Comparison of ENCODE assay signal across 9 mouse cellular contexts in genomic region chr13:112288225-112289178, GRCm38 (mm10). TPM values are rescaled to one million over a fixed set of nuclear protein-coding genes. Genes with fewer than 3 reads are reported as not detected.
DNase-seq lines count a peak whose midpoint lies in the region; ATAC-seq and TF ChIP-seq lines count a peak whose summit lies in the region.
"Had no signal": no experiment of that assay in that cellular context is flagged by ENCODE, and none has a peak within 500 bp of the region (broad histone marks: within the 10 kb centered on the region; RNA-seq: fewer than 3 reads in every experiment).

Ankrd55 (plus strand) TSS chr13:112288451.

- 15% methylated on average over 22 of the region's 22 CpGs for WGBS in embryonic facial prominence, embryonic 15.5 days
- WGBS in hindbrain, embryonic 10.5 days, result 39% methylated on average over 22 of the region's 22 CpGs
- 19% methylated on average over 22 of the region's 22 CpGs for WGBS in liver, postnatal 0 days (ENCODE audit: insufficient replicate concordance)
- 22% methylated on average over 22 of the region's 22 CpGs for WGBS in neural tube, embryonic 14.5 days

- DNase-seq in A20 (ENCODE audit: low read depth, low spot score), result peak; percentile 93
- peak; percentile 52 for DNase-seq in adrenal gland, postnatal 25 days
- peak; percentile 72 for DNase-seq in hindbrain, embryonic 10.5 days (ENCODE audit: low spot score)
- peak; percentile 49 to 57 for DNase-seq in layer of hippocampus, adult 2 months (ENCODE audit: low spot score in 2 of 2)
- peak; percentile 49 for DNase-seq in liver, postnatal 0 days
- DNase-seq in thymus, postnatal 14 days, result peak; percentile 65

- peaks cover 10% of the 10 kb centered on the region for H3K4me1 ChIP-seq in embryonic facial prominence, embryonic 15.5 days
- peaks cover 14% of the 10 kb centered on the region for H3K4me1 ChIP-seq in hindbrain, embryonic 10.5 days (replicated peaks)
- peaks cover 10% of the 10 kb centered on the region for H3K4me1 ChIP-seq in liver, postnatal 0 days (ENCODE audit: insufficient read depth)
- H3K4me1 ChIP-seq in neural tube, embryonic 14.5 days (ENCODE audit: control insufficient read depth, insufficient read depth, low read length), result peaks cover 7% of the 10 kb centered on the region; the same call in 1 of the 2 replicates

- peak within 1 kb of the TSS; percentile 48 for H3K4me2 ChIP-seq in embryonic facial prominence, embryonic 15.5 days (replicated peaks)
- peak within 1 kb of the TSS; percentile 57 for H3K4me2 ChIP-seq in liver, postnatal 0 days (ENCODE audit: low read depth, low read length)
- H3K4me2 ChIP-seq in neural tube, embryonic 14.5 days (ENCODE audit: low read depth, low read length), result peak within 1 kb of the TSS; percentile 57

- H3K36me3 ChIP-seq in embryonic facial prominence, embryonic 15.5 days, result no peaks in the 10 kb centered on the region
- no peaks in the 10 kb centered on the region for H3K36me3 ChIP-seq in hindbrain, embryonic 10.5 days
- H3K36me3 ChIP-seq in liver, postnatal 0 days (replicated peaks; ENCODE audit: insufficient read depth, low read length), result no peaks in the 10 kb centered on the region
- no peaks in the 10 kb centered on the region for H3K36me3 ChIP-seq in neural tube, embryonic 14.5 days (ENCODE audit: control insufficient read depth, insufficient read depth, low read length)

- no peaks in the 10 kb centered on the region for H3K9me3 ChIP-seq in embryonic facial prominence, embryonic 15.5 days (replicated peaks)
- no peaks in the 10 kb centered on the region; the same call in 1 of the 2 replicates for H3K9me3 ChIP-seq in hindbrain, embryonic 10.5 days
- H3K9me3 ChIP-seq in liver, postnatal 0 days (ENCODE audit: low read length), result 0 out of 2 replicates have a peak, but pooled peaks cover 4% of the 10 kb centered on the region
- H3K9me3 ChIP-seq in neural tube, embryonic 14.5 days (ENCODE audit: control insufficient read depth, low read length), result no peaks in the 10 kb centered on the region

- no peaks in the 10 kb centered on the region for H3K27me3 ChIP-seq in embryonic facial prominence, embryonic 15.5 days
- 0 out of 2 replicates have a peak, but pooled peaks cover 4% of the 10 kb centered on the region for H3K27me3 ChIP-seq in hindbrain, embryonic 10.5 days (ENCODE audit: insufficient read depth, poor library complexity, severe bottlenecking)
- H3K27me3 ChIP-seq in liver, postnatal 0 days (ENCODE audit: insufficient read depth, low read length), result no peaks in the 10 kb centered on the region
- no peaks in the 10 kb centered on the region for H3K27me3 ChIP-seq in neural tube, embryonic 14.5 days (ENCODE audit: control insufficient read depth, insufficient read depth, low read length)
- H3K27me3 ChIP-seq: Patski had no signal

- TF ChIP-seq EP300 in liver, postnatal 0 days (IDR thresholded peaks at IDR 0.05; ENCODE audit: low read depth), result no peak

- ATAC-seq in embryonic facial prominence, embryonic 15.5 days (ENCODE audit: insufficient number of reproducible peaks, low FRiP score, low TSS enrichment, low read depth), result peak; percentile 80; the same call in 1 of the 2 replicates
- peak; percentile 79 for ATAC-seq in liver, postnatal 0 days
- peak; percentile 97 for ATAC-seq in neural tube, embryonic 14.5 days (ENCODE audit: low read depth)
- ATAC-seq: Patski had no signal

- H3K4me3 ChIP-seq in embryonic facial prominence, embryonic 15.5 days (replicated peaks), result peak within 1 kb of the TSS; percentile 23
- H3K4me3 ChIP-seq in hindbrain, embryonic 10.5 days, result peak within 1 kb of the TSS; percentile 28
- H3K4me3 ChIP-seq in layer of hippocampus, adult 2 months, result peak within 1 kb of the TSS; percentile 53
- H3K4me3 ChIP-seq in liver, postnatal 0 days (ENCODE audit: low read depth, low read length), result peak within 1 kb of the TSS; percentile 7; the same call in 1 of the 2 replicates
- peak within 1 kb of the TSS; percentile 31 for H3K4me3 ChIP-seq in neural tube, embryonic 14.5 days (ENCODE audit: low read depth, low read length)

- TF ChIP-seq CTCF in layer of hippocampus, adult 2 months (conservative IDR thresholded peaks at IDR 0.05), result no peak
- TF ChIP-seq CTCF in liver, postnatal 0 days (IDR thresholded peaks at IDR 0.05; ENCODE audit: low read depth), result no peak

- no peak within 1 kb of the TSS for H3K9ac ChIP-seq in embryonic facial prominence, embryonic 15.5 days
- no peak within 1 kb of the TSS; the same call in 1 of the 2 replicates for H3K9ac ChIP-seq in liver, postnatal 0 days (replicated peaks)
- H3K9ac ChIP-seq in neural tube, embryonic 14.5 days (replicated peaks; ENCODE audit: low read depth, low read length), result peak within 1 kb of the TSS; percentile 46

- H3K27ac ChIP-seq in embryonic facial prominence, embryonic 15.5 days (replicated peaks), result peak within 1 kb of the TSS; percentile 17; the same call in 1 of the 2 replicates
- peak within 1 kb of the TSS; percentile 36 for H3K27ac ChIP-seq in hindbrain, embryonic 10.5 days
- peak within 1 kb of the TSS; percentile 68; the same call in 1 of the 2 replicates for H3K27ac ChIP-seq in layer of hippocampus, adult 2 months
- peak within 1 kb of the TSS; percentile 55; the same call in 1 of the 2 replicates for H3K27ac ChIP-seq in liver, postnatal 0 days (ENCODE audit: low read depth)
- H3K27ac ChIP-seq in neural tube, embryonic 14.5 days (ENCODE audit: low read depth, low read length), result peak within 1 kb of the TSS; percentile 87

RNA-seq across cellular contexts. Expression of gene Ankrd55, which starts in this region (rescaled TPM):
- total RNA-seq in adrenal gland, postnatal 25 days (2021), result 12.2 and 23.4 TPM in 2 replicates
- polyA plus RNA-seq in embryonic facial prominence, embryonic 15.5 days (2015; fragmentation: Nextera tagmentation; extraction: Ambion mirVana), result 0.81 and 1.1 TPM in 2 replicates
- polyA plus RNA-seq in hindbrain, embryonic 10.5 days (2016; fragmentation: Nextera tagmentation; extraction: Ambion mirVana), result 0.68 and 1.9 TPM in 2 replicates
- total RNA-seq in layer of hippocampus, adult 2 months (2021), result 1 to 10 TPM; 2.5 to 3.4 TPM
- 1.3 and 1.5 TPM in 2 replicates for polyA plus RNA-seq in liver, postnatal 0 days (2015; fragmentation: Nextera tagmentation; extraction: Ambion mirVana)
- polyA plus RNA-seq in neural tube, embryonic 14.5 days (2014; fragmentation: Nextera tagmentation; extraction: Ambion mirVana), result 8.8 and 15.1 TPM in 2 replicates

Comparison
In these comparisons a context has a peak if more than half of its experiments do, and no peak if none do; other contexts are left out.
1. Peak in every context shown above with its lines: DNase-seq, ATAC-seq, H3K4me3 ChIP-seq and H3K27ac ChIP-seq.
2. H3K27ac ChIP-seq: peak in every context shown above with its lines; median percentile 87 in neural tube, embryonic 14.5 days; 68 in layer of hippocampus, adult 2 months; 55 in liver, postnatal 0 days; 36 in hindbrain, embryonic 10.5 days; 17 in embryonic facial prominence, embryonic 15.5 days.